Mouse (Mus musculus): ENCODE results near the gene Hoxb8. TPM values are rescaled to one million over a fixed set of nuclear protein-coding genes. Genes with fewer than 3 reads are reported as not detected.

The Hoxb8 gene
- polyA plus RNA-seq, 1 experiment from 2014 or later, result 0.33 TPM

DNA sequence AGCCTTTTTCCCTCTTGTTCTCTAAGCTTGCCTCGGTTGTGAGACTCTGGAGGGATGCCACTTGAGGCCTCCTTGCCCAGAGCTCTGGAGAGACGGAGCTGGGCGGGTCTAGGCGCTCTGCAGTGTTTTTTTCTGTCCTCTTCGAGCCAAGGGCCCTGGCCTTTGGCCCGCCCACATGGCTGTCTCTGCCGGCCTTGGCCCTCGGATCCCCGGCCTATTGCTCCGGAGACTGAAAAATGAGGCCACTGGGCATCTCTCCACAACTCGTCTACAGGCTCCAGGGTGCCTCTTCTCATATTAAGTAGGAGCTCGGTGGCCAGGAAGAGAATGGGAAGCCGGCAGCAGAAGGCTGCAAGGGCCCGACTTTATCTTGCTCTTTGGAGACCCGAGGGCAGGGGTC is 20.1 kb downstream of the Hoxb8 start:
- Histone ChIP-seq H3K4me2 (ENCODE audit: low read depth, low read length) (peak overlapping the region; percentile 79), H3K27ac (ENCODE audit: low read length) (peak overlapping the region; percentile 73), H3K9ac (ENCODE audit: low read length) (peak overlapping the region; percentile 64), H3K27me3 (ENCODE audit: control insufficient read depth, insufficient read depth, low read depth, low read length) (peaks cover 73% of the 10 kb centered on the region), H3K4me3 (ENCODE audit: low read length) (peak overlapping the region; percentile 58), H3K9me3 (ENCODE audit: control insufficient read depth, low read length) (no peaks in the 10 kb centered on the region), H3K36me3 (ENCODE audit: control insufficient read depth, insufficient read depth, low read length) (no peaks in the 10 kb centered on the region), H3K4me1 (replicated peaks; ENCODE audit: control insufficient read depth, insufficient read depth, low read length) (peaks cover 7% of the 10 kb centered on the region)
- ATAC-seq (ENCODE audit: low read depth), result peak; percentile 18; the same call in 1 of the 2 replicates
- 7% methylated on average over 15 of the region's 15 CpGs for WGBS

- WGBS, result 16% methylated on average over 23 of the region's 23 CpGs
- no peaks in the 10 kb centered on the region for H3K36me3 ChIP-seq (ENCODE audit: control insufficient read depth, insufficient read depth, low read length)
- H3K9ac ChIP-seq (ENCODE audit: low read length), result peak overlapping the region; percentile 64
- H3K27me3 ChIP-seq (ENCODE audit: control insufficient read depth, insufficient read depth, low read depth, low read length), result peaks cover 68% of the 10 kb centered on the region
- peak overlapping the region; percentile 73 for H3K27ac ChIP-seq (ENCODE audit: low read length)
- peak overlapping the region; percentile 58 for H3K4me3 ChIP-seq (ENCODE audit: low read length)
- no peak for ATAC-seq (ENCODE audit: low read depth)
- H3K9me3 ChIP-seq (ENCODE audit: control insufficient read depth, low read length), result no peaks in the 10 kb centered on the region
- H3K4me2 ChIP-seq (ENCODE audit: low read depth, low read length), result peak overlapping the region; percentile 79
- H3K4me1 ChIP-seq (replicated peaks; ENCODE audit: control insufficient read depth, insufficient read depth, low read length), result peaks cover 7% of the 10 kb centered on the region
Measured at GRCm38 (mm10) chr11:96302381-96303150, 20.9 kb downstream of the Hoxb8 start.

- Histone ChIP-seq H3K9me3 (ENCODE audit: control insufficient read depth, low read length) (no peaks in the 10 kb centered on the region), H3K9ac (ENCODE audit: low read length) (peak within 1 kb of the TSS; percentile 76), H3K4me3 (ENCODE audit: low read length) (peak within 1 kb of the TSS; percentile 58), H3K36me3 (ENCODE audit: control insufficient read depth, insufficient read depth, low read length) (no peaks in the 10 kb centered on the region), H3K4me2 (ENCODE audit: low read depth, low read length) (peak within 1 kb of the TSS; percentile 79), H3K27me3 (ENCODE audit: control insufficient read depth, insufficient read depth, low read depth, low read length) (peaks cover 70% of the 10 kb centered on the region), H3K4me1 (replicated peaks; ENCODE audit: control insufficient read depth, insufficient read depth, low read length) (peaks cover 7% of the 10 kb centered on the region), H3K27ac (ENCODE audit: low read length) (peak within 1 kb of the TSS; percentile 95)
- ATAC-seq (ENCODE audit: low read depth), result peak; percentile 80
- under 1% methylated on average over 69 of the region's 69 CpGs for WGBS
Measured at GRCm38 (mm10) chr11:96303151-96304099, 21.7 kb downstream of the Hoxb8 start, which contains the start of gene Hoxb5. Gene Hoxb5, plus strand, starts transcription at chr11:96303336.

DNA sequence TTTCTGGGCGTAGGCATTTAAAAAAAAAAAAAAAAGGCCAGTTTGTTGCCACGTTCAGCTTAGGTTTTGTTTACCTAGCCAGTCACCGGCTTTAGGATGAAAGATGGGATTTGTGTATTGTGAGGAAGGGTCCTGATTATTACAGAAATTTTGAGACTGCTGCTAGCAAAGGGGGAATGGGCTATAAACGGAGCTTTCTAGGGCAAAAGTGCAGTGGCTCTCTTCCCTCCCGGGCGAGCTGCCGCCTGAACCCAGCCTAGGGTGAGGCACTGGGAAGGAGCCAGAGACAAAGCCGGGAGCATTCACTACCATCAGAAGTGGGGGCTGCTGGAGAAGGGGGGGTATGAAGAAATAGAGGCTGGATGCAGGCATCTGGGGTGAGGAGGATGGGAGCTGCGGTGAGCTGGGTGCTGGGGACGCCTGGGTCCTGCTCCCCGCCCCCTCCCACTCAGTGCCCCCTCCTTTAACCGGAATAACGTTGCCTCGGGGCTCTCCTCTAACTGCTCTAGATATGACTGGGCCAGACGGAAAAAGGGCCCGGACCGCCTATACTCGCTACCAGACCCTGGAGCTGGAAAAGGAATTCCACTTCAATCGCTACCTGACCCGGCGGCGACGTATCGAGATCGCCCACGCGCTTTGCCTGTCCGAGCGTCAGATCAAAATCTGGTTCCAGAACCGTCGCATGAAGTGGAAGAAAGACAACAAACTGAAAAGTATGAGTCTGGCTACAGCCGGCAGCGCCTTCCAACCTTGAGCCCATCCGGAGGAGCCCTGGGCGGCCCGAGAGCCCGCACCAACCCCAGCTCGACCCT is 22.9 kb downstream of the Hoxb8 start:
- Histone ChIP-seq H3K4me3 (ENCODE audit: low read length) (peak overlapping the region; percentile 58), H3K27ac (ENCODE audit: low read length) (peak overlapping the region; percentile 95), H3K9ac (ENCODE audit: low read length) (peak overlapping the region; percentile 76), H3K9me3 (ENCODE audit: control insufficient read depth, low read length) (no peaks in the 10 kb centered on the region), H3K4me1 (replicated peaks; ENCODE audit: control insufficient read depth, insufficient read depth, low read length) (peaks cover 10% of the 10 kb centered on the region), H3K36me3 (ENCODE audit: control insufficient read depth, insufficient read depth, low read length) (no peaks in the 10 kb centered on the region), H3K4me2 (ENCODE audit: low read depth, low read length) (peak overlapping the region; percentile 79), H3K27me3 (ENCODE audit: control insufficient read depth, insufficient read depth, low read depth, low read length) (peaks cover 67% of the 10 kb centered on the region)
- no peak for ATAC-seq (ENCODE audit: low read depth)
- WGBS, result 1% methylated on average over 38 of the region's 38 CpGs

DNA sequence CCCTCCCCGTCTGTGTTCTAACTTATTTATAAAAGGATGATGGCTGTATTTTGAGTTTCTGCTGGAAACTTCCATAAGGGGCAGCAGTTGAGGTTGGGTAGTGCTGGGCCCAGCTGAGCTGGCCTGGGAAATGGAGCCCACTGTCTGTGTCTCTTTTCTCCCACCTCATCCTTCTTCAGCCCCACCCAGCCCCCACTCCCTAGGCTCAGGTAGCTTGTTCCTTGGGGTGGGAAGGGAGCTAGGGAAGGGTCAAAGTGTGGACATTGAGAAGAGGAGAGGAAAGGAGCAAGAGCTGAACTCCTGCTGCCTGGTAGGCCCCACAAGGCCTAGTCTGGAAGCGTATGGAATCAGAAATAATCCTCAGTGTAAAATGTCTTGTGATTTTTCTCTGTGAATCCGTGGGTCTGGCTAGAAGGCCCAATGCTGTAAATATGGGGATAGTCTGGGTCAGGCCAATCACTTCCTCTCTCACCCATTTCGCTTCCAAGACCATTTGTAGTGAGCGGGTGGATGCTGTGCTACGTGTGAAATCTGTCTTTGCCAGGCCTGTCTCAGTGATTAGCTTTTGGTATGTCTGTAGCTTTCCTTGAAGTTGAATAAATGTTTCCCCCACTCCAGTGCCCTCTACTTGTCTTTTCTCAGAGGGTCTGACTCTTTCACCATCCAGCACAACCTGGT is 23.9 kb downstream of the Hoxb8 start:
- H3K4me1 ChIP-seq (replicated peaks; ENCODE audit: control insufficient read depth, insufficient read depth, low read length), result peaks cover 6% of the 10 kb centered on the region
- WGBS, result 47% methylated on average over 6 of the region's 6 CpGs
- no peaks in the 10 kb centered on the region for H3K36me3 ChIP-seq (ENCODE audit: control insufficient read depth, insufficient read depth, low read length)
- peak overlapping the region; percentile 95 for H3K27ac ChIP-seq (ENCODE audit: low read length)
- H3K9ac ChIP-seq (ENCODE audit: low read length), result peak overlapping the region; percentile 76
- no peak for ATAC-seq (ENCODE audit: low read depth)
- peak overlapping the region; percentile 79 for H3K4me2 ChIP-seq (ENCODE audit: low read depth, low read length)
- H3K27me3 ChIP-seq (ENCODE audit: control insufficient read depth, insufficient read depth, low read depth, low read length), result peaks cover 61% of the 10 kb centered on the region
- H3K9me3 ChIP-seq (ENCODE audit: control insufficient read depth, low read length), result no peaks in the 10 kb centered on the region
- peak overlapping the region; percentile 58 for H3K4me3 ChIP-seq (ENCODE audit: low read length)

GRCm38 (mm10) chr11:96306183-96306907 is 24.6 kb downstream of the Hoxb8 start:
- H3K27me3 ChIP-seq (ENCODE audit: control insufficient read depth, insufficient read depth, low read depth, low read length), result peaks cover 56% of the 10 kb centered on the region
- H3K4me2 ChIP-seq (ENCODE audit: low read depth, low read length), result peak overlapping the region; percentile 79
- H3K9me3 ChIP-seq (ENCODE audit: control insufficient read depth, low read length), result no peaks in the 10 kb centered on the region
- H3K4me3 ChIP-seq (ENCODE audit: low read length), result peak overlapping the region; percentile 58
- peak overlapping the region; percentile 95 for H3K27ac ChIP-seq (ENCODE audit: low read length)
- H3K9ac ChIP-seq (ENCODE audit: low read length), result peak overlapping the region; percentile 76
- peaks cover 5% of the 10 kb centered on the region for H3K4me1 ChIP-seq (replicated peaks; ENCODE audit: control insufficient read depth, insufficient read depth, low read length)
- WGBS, result 27% methylated on average over 7 of the region's 7 CpGs
- ATAC-seq (ENCODE audit: low read depth), result no peak
- H3K36me3 ChIP-seq (ENCODE audit: control insufficient read depth, insufficient read depth, low read length), result no peaks in the 10 kb centered on the region

DNA sequence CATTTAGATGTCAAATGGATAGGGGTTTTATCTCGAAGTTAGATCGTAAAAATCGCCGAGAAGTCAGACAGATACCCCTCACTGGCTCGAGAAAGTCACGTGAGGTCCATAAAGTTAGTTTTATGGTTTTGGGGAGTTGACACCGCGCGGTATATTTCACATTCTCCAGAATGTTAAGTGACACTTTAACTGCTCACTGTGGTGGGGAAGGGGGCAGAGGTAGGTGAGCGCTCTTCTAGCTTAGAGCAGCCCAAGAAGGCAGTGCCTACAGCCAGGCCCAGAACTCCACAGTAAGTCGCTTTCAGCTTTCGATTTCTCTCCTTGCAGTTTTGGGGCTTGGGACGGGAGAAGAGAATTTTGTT is 25.2 kb downstream of the Hoxb8 start:
- Histone ChIP-seq H3K4me2 (ENCODE audit: low read depth, low read length) (peak overlapping the region; percentile 79), H3K4me1 (replicated peaks; ENCODE audit: control insufficient read depth, insufficient read depth, low read length) (peaks cover 5% of the 10 kb centered on the region; the same call in 1 of the 2 replicates), H3K9ac (ENCODE audit: low read length) (peak overlapping the region; percentile 76), H3K27ac (ENCODE audit: low read length) (peak overlapping the region; percentile 95), H3K9me3 (ENCODE audit: control insufficient read depth, low read length) (no peaks in the 10 kb centered on the region), H3K4me3 (ENCODE audit: low read length) (peak overlapping the region; percentile 58), H3K36me3 (ENCODE audit: control insufficient read depth, insufficient read depth, low read length) (no peaks in the 10 kb centered on the region), H3K27me3 (ENCODE audit: control insufficient read depth, insufficient read depth, low read depth, low read length) (peaks cover 53% of the 10 kb centered on the region)
- WGBS, result 24% methylated on average over 13 of the region's 13 CpGs
- no peak for ATAC-seq (ENCODE audit: low read depth)

- H3K36me3 ChIP-seq (ENCODE audit: control insufficient read depth, insufficient read depth, low read length), result no peaks in the 10 kb centered on the region
- no peak for ATAC-seq (ENCODE audit: low read depth)
- H3K4me3 ChIP-seq (ENCODE audit: low read length), result peak overlapping the region; percentile 58
- 23% methylated on average over 4 of the region's 4 CpGs for WGBS
- peak overlapping the region; percentile 76 for H3K9ac ChIP-seq (ENCODE audit: low read length)
- H3K27me3 ChIP-seq (ENCODE audit: control insufficient read depth, insufficient read depth, low read depth, low read length), result peaks cover 47% of the 10 kb centered on the region
- no peaks in the 10 kb centered on the region for H3K9me3 ChIP-seq (ENCODE audit: control insufficient read depth, low read length)
- peak overlapping the region; percentile 79 for H3K4me2 ChIP-seq (ENCODE audit: low read depth, low read length)
- peak overlapping the region; percentile 95 for H3K27ac ChIP-seq (ENCODE audit: low read length)
- peaks cover 7% of the 10 kb centered on the region; the same call in 1 of the 2 replicates for H3K4me1 ChIP-seq (replicated peaks; ENCODE audit: control insufficient read depth, insufficient read depth, low read length)
Measured at GRCm38 (mm10) chr11:96308763-96309162, 27.1 kb downstream of the Hoxb8 start.

Data from lung, embryonic 16.5 days (tissue).